Mouse (Mus musculus) adipocyte (in vitro differentiated cells): ENCODE data around the gene Rhbdd1.

Experiments used
- DNase-seq: peaks from one replicate; pipeline ENCODE4 v3.0.0-alpha.2; 2016; ENCODE audit warnings: low spot score

Gene Rhbdd1

DNA sequence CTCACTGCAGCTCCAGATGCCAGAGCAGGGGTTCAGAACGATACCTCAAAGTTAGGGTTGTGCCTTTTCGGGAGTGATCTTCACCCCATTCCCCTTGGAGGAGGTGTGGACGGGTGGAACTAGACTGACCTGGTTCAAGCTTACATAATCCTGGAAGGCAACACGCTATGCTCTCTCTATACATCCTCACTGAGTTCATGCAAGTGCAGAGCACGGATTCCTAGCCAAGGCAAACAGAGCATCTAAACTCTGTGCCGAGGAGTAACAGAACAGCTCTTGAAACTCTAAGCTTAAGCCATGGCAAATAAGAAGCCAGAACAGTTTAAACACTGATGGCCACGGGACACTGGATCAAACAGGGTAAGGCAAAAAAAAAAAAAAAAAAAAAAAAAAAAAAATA lies 166.1 kb downstream of the Rhbdd1 start:
- no peak for DNase-seq

DNA sequence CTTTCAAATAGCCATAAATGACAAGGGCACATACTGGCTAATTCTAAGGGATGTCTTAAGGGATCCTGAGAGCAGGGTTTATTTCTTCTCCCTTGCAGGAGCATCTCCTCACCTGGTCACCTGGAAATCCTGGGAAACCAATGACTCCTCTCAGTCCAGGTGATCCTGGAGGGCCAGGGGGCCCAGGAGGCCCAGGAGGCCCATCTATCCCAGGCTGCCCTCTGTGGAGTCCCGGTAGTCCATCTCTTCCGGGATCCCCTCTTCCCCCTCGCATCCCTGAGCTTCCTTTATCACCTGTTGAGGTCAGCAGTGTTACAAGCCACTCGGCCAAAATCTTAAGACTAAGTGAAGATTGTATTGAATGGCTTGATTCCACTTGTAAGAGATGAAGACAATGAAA lies 170.1 kb downstream of the Rhbdd1 start:
- no peak for DNase-seq

DNA sequence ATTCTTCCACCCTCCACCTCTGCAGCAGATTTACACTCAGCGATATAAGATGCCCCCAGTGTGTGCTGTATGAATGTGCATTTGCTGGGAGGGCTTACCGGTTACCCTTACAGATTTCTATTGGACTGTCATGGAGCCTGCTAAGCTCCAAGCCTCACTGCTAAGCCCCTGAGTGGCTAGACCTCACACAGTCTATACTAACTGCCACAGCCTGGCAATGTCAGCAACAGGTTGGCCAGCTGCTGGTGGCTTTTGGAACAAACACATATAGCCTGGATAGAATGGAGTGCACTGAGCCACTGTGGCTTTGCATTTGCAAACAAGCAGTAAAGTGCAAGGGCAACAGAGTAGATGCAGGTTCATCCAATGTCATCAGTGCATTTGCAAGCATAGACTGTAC lies 175.7 kb downstream of the Rhbdd1 start:
- DNase-seq: no peak
